Mouse (Mus musculus) midbrain, embryonic 15.5 days (tissue): ENCODE measurements at regions not wholly inside any gene's neighbourhood (a gene's known extent, or its start where the extent isn't known, plus 50 kb on each side); places are given as distances from the start of the nearest gene placed in this dataset.

Source experiments
- ATAC-seq: fragments of 200-750 bp; cut with Nextera tagmentation; replicated peaks from 2 replicates; pipeline ENCODE4 v1.8.0; 2017; ENCODE audit warnings: moderate TSS enrichment
- H3K27ac ChIP-seq: fragments of 300-500 bp; sonication (generic); 2 replicates; pipeline ENCODE4 v1.5.1; 2015; ENCODE audit warnings: mild to moderate bottlenecking, inconsistent platforms
- H3K27me3 ChIP-seq: fragments of 300-500 bp; sonication (generic); replicated peaks from 2 replicates; pipeline ENCODE4 v1.6.1; 2015; ENCODE audit warnings: inconsistent platforms
- H3K36me3 ChIP-seq: fragments of 300-500 bp; sonication (generic); replicated peaks from 2 replicates; pipeline ENCODE4 v1.6.1; 2015; ENCODE audit warnings: inconsistent platforms
- H3K4me1 ChIP-seq: fragments of 300-500 bp; sonication (generic); 2 replicates; pipeline ENCODE4 v1.6.1; 2015; ENCODE audit warnings: inconsistent platforms
- H3K4me2 ChIP-seq: fragments of 300-500 bp; sonication (generic); 2 replicates; pipeline ENCODE4 v1.6.1; 2015; ENCODE audit warnings: inconsistent platforms, mild to moderate bottlenecking, moderate library complexity
- H3K4me3 ChIP-seq: fragments of 300-500 bp; sonication (generic); 2 replicates; pipeline ENCODE4 v1.5.1; 2015; ENCODE audit warnings: mild to moderate bottlenecking, inconsistent platforms
- H3K9ac ChIP-seq: fragments of 300-500 bp; sonication (generic); 2 replicates; pipeline ENCODE4 v1.6.1; 2015; ENCODE audit warnings: mild to moderate bottlenecking, inconsistent platforms
- H3K9me3 ChIP-seq: fragments of 300-500 bp; sonication (generic); 2 replicates; pipeline ENCODE4 v1.6.1; 2016; ENCODE audit warnings: inconsistent platforms
- WGBS: fragments of 180-500 bp; shearing (Covaris S2); methylation state at CpG from one replicate; pipeline ENCODE4 v1.1.7; 2015; ENCODE audit warnings: mixed read lengths; 5-methylcytosine and 5-hydroxymethylcytosine counted together

DNA sequence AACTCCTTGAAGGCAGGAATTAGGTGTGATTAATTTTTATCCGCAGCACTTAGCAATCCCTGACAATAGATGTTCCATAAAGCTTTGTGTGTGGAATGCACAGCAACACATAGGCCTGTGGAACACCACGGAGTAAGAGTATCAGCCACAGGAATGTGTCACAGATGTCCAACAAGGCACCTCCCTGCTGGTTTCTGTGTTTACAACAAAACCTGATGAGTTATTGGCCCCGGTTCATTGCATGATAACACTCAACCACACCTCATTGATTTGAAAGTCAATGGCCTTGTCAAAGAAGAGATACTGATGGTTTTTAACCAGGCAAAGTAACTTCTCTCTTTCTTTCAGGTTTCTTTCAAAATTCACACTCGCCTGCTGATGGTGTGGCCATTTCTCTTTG lies 211.4 kb upstream of the 4930412O13Rik start:
- no peak overlapping the region for H3K9ac ChIP-seq
- ATAC-seq = no peak
- H3K27ac ChIP-seq = no peak overlapping the region
- WGBS = 76% methylated on average over 4 of the region's 4 CpGs
- no peaks in the 10 kb centered on the region for H3K27me3 ChIP-seq
- no peaks in the 10 kb centered on the region for H3K4me1 ChIP-seq
- H3K9me3 ChIP-seq = no peaks in the 10 kb centered on the region
- H3K36me3 ChIP-seq = no peaks in the 10 kb centered on the region
- H3K4me3 ChIP-seq = no peak overlapping the region
- no peak overlapping the region for H3K4me2 ChIP-seq

GRCm38 (mm10) chr2:9681691-9682152 lies 199.3 kb upstream of the 4930412O13Rik start:
- no peaks in the 10 kb centered on the region for H3K27me3 ChIP-seq
- H3K4me3 ChIP-seq = no peak overlapping the region
- H3K36me3 ChIP-seq = no peaks in the 10 kb centered on the region
- 82% methylated on average over 7 of the region's 7 CpGs for WGBS
- no peak overlapping the region for H3K27ac ChIP-seq
- no peaks in the 10 kb centered on the region for H3K9me3 ChIP-seq
- no peak for ATAC-seq
- H3K4me2 ChIP-seq = no peak overlapping the region
- H3K4me1 ChIP-seq = no peaks in the 10 kb centered on the region
- H3K9ac ChIP-seq = no peak overlapping the region

DNA sequence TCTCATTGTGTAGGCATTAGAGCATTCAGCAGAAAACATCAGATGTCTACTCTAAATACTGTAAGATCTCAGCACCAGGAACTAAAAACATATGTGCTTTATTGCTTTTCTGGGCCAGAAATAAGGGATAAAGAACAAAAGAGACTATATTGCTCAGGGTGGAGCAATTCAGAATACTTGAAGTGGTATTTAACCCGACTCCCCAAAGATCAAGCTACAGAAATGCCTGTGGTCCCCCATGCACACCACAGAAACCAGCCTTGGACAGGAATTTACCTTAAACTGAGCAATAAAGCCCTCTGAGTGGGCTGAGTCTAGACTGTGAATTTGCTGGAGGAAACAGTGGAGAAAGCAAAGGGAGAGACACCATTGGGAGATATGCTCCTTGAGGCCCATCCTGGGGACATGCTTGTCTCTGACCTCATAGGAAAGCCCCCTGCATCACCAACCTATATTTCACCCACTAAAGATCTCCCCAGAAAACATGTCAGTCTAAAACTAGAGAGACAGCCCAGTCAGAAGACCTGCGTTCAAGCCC lies 197.3 kb upstream of the 4930412O13Rik start:
- no peak overlapping the region for H3K27ac ChIP-seq
- H3K4me1 ChIP-seq = no peaks in the 10 kb centered on the region
- no peak for ATAC-seq
- no peaks in the 10 kb centered on the region for H3K36me3 ChIP-seq
- no peaks in the 10 kb centered on the region for H3K27me3 ChIP-seq
- no peak overlapping the region for H3K9ac ChIP-seq
- 90% methylated on average over 2 of the region's 2 CpGs for WGBS
- no peaks in the 10 kb centered on the region for H3K9me3 ChIP-seq
- H3K4me3 ChIP-seq = no peak overlapping the region
- no peak overlapping the region for H3K4me2 ChIP-seq

GRCm38 (mm10) chr2:9688176-9688575 lies 192.9 kb upstream of the 4930412O13Rik start:
- no peaks in the 10 kb centered on the region for H3K36me3 ChIP-seq
- ATAC-seq = 0 out of 2 replicates have a peak, but pooled peaks have one; percentile 39
- H3K27me3 ChIP-seq = no peaks in the 10 kb centered on the region
- WGBS = 92% methylated on average over 7 of the region's 7 CpGs
- no peaks in the 10 kb centered on the region for H3K9me3 ChIP-seq
- no peaks in the 10 kb centered on the region for H3K4me1 ChIP-seq
- no peak overlapping the region for H3K27ac ChIP-seq
- no peak overlapping the region for H3K4me2 ChIP-seq
- no peak overlapping the region for H3K4me3 ChIP-seq
- no peak overlapping the region for H3K9ac ChIP-seq

- H3K36me3 ChIP-seq = no peaks in the 10 kb centered on the region
- H3K9ac ChIP-seq = no peak overlapping the region
- H3K4me2 ChIP-seq = no peak overlapping the region
- no peak overlapping the region for H3K27ac ChIP-seq
- no peaks in the 10 kb centered on the region for H3K4me1 ChIP-seq
- no peak overlapping the region for H3K4me3 ChIP-seq
- no peaks in the 10 kb centered on the region for H3K27me3 ChIP-seq
- H3K9me3 ChIP-seq = no peaks in the 10 kb centered on the region
- no peak for ATAC-seq
- WGBS = 86% methylated on average over 5 of the region's 5 CpGs
Observed at GRCm38 (mm10) chr2:9689518-9689917, 191.5 kb upstream of the 4930412O13Rik start.

DNA sequence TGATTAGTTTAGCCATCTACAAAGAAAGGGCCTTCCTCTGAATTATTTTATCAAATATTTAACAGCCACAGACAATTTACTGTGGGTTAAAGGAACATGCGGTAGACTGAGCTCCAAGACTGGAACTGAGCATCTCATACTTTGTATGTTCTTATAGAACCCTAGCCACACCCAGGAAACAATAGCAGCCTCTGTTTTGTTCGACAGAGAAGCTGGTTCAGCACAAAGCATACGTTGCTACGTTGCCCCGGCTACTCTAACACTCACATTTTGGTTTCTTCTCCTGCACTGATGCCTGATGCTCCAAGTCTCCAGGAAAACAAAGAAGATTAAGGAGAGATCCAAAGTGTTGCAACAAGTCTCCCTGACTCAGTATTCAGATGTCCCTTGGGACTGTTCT lies 189.5 kb upstream of the 4930412O13Rik start:
- Histone ChIP-seq H3K4me2 (no peak overlapping the region), H3K27ac (no peak overlapping the region), H3K4me1 (no peaks in the 10 kb centered on the region), H3K27me3 (no peaks in the 10 kb centered on the region), H3K9me3 (no peaks in the 10 kb centered on the region), H3K4me3 (no peak overlapping the region), H3K36me3 (no peaks in the 10 kb centered on the region), H3K9ac (no peak overlapping the region)
- no peak for ATAC-seq
- 61% methylated on average over 5 of the region's 5 CpGs for WGBS

GRCm38 (mm10) chr2:9691906-9692305 lies 189.1 kb upstream of the 4930412O13Rik start:
- Histone ChIP-seq H3K27ac (no peak overlapping the region), H3K36me3 (no peaks in the 10 kb centered on the region), H3K4me3 (no peak overlapping the region), H3K4me2 (no peak overlapping the region), H3K4me1 (no peaks in the 10 kb centered on the region), H3K9ac (no peak overlapping the region), H3K9me3 (no peaks in the 10 kb centered on the region), H3K27me3 (no peaks in the 10 kb centered on the region)
- no peak for ATAC-seq
- WGBS = 85% methylated on average over 8 of the region's 8 CpGs

DNA sequence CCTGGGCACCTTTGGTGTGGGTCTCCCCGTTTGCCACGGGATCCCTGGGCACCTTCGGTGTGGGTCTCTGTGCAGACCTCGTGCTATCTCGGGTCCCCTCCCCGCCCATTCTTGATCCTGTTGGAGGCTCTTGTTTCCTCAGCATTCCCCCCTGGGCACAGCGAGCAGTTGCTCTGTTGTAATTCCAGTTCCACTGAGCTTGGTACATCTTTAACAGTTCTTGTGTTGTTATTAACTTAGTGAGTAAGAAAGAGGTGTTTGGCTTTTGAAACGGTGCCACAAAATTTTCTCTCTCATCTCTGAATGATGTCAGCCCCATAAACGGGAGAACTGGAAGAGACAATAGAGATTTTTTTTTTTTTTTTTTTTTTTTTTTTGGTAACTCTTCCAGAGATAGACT lies 187.7 kb upstream of the 4930412O13Rik start:
- no peaks in the 10 kb centered on the region for H3K27me3 ChIP-seq
- ATAC-seq = no peak
- H3K4me1 ChIP-seq = no peaks in the 10 kb centered on the region
- H3K36me3 ChIP-seq = no peaks in the 10 kb centered on the region
- H3K4me3 ChIP-seq = no peak overlapping the region
- H3K9me3 ChIP-seq = no peaks in the 10 kb centered on the region
- WGBS = 79% methylated on average over 9 of the region's 9 CpGs
- H3K9ac ChIP-seq = no peak overlapping the region
- H3K4me2 ChIP-seq = no peak overlapping the region
- H3K27ac ChIP-seq = no peak overlapping the region

GRCm38 (mm10) chr2:9694178-9694577 lies 186.9 kb upstream of the 4930412O13Rik start:
- no peak overlapping the region for H3K4me3 ChIP-seq
- H3K27ac ChIP-seq = no peak overlapping the region
- H3K9me3 ChIP-seq = no peaks in the 10 kb centered on the region
- H3K27me3 ChIP-seq = no peaks in the 10 kb centered on the region
- 88% methylated on average over 8 of the region's 8 CpGs for WGBS
- no peaks in the 10 kb centered on the region for H3K4me1 ChIP-seq
- H3K4me2 ChIP-seq = no peak overlapping the region
- no peak overlapping the region for H3K9ac ChIP-seq
- no peaks in the 10 kb centered on the region for H3K36me3 ChIP-seq
- ATAC-seq = no peak

DNA sequence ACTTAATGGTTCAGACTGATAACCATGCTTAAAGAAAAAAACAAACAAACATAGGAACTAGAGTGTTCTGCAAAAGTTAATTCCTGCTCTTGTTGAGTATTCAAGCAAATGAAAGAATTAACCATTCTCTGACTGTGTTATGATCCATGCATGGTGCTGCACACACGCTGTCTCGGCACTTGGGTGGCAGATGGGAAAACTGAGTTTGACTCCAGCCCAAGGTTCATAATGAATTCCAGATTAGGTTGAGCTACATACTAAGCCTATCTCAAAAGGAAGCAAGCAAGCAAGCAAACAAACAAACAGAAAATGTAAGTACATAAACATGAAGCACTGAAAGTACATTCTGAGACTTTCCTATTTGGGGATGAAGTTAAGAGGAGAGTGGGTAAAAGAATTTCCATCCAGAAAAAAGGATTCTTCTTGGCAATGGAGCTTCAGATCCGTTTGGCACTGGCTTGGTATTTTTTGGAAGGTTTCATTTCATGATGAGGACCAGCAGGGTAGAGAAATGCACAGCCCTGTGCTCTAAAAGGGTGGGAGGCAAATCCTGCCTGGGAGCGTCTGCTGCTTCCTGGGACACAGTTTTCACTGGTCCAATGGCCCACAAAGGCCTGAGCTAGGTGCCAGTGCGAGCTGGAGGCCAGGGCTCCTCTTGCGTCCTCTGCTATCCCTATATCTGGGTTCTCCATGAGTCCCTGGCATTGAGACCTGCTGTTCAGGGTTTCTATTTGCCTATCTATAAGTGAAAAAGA lies 183.3 kb upstream of the 4930412O13Rik start:
- ATAC-seq = no peak

GRCm38 (mm10) chr2:9704266-9704665 lies 176.8 kb upstream of the 4930412O13Rik start:
- 82% methylated on average over 3 of the region's 3 CpGs for WGBS
- no peak overlapping the region for H3K4me2 ChIP-seq
- H3K36me3 ChIP-seq = no peaks in the 10 kb centered on the region
- H3K4me1 ChIP-seq = no peaks in the 10 kb centered on the region
- no peak overlapping the region for H3K4me3 ChIP-seq
- no peak for ATAC-seq
- H3K27ac ChIP-seq = no peak overlapping the region
- H3K27me3 ChIP-seq = no peaks in the 10 kb centered on the region
- H3K9me3 ChIP-seq = no peaks in the 10 kb centered on the region
- no peak overlapping the region for H3K9ac ChIP-seq

More for the DNA sequence above, 183.3 kb upstream of the 4930412O13Rik start:
- Histone ChIP-seq H3K9ac (no peak overlapping the region), H3K4me2 (no peak overlapping the region), H3K9me3 (no peaks in the 10 kb centered on the region), H3K27ac (no peak overlapping the region), H3K36me3 (no peaks in the 10 kb centered on the region), H3K4me1 (no peaks in the 10 kb centered on the region), H3K27me3 (no peaks in the 10 kb centered on the region), H3K4me3 (no peak overlapping the region)
- WGBS = 77% methylated on average over 6 of the region's 6 CpGs

GRCm38 (mm10) chr2:9709466-9709865 lies 171.6 kb upstream of the 4930412O13Rik start:
- H3K4me3 ChIP-seq = no peak overlapping the region
- H3K9ac ChIP-seq = no peak overlapping the region
- no peaks in the 10 kb centered on the region for H3K36me3 ChIP-seq
- no peak for ATAC-seq
- no peaks in the 10 kb centered on the region for H3K27me3 ChIP-seq
- no peaks in the 10 kb centered on the region for H3K9me3 ChIP-seq
- 87% methylated on average over 7 of the region's 7 CpGs for WGBS
- H3K4me1 ChIP-seq = no peaks in the 10 kb centered on the region
- no peak overlapping the region for H3K4me2 ChIP-seq
- no peak overlapping the region for H3K27ac ChIP-seq

DNA sequence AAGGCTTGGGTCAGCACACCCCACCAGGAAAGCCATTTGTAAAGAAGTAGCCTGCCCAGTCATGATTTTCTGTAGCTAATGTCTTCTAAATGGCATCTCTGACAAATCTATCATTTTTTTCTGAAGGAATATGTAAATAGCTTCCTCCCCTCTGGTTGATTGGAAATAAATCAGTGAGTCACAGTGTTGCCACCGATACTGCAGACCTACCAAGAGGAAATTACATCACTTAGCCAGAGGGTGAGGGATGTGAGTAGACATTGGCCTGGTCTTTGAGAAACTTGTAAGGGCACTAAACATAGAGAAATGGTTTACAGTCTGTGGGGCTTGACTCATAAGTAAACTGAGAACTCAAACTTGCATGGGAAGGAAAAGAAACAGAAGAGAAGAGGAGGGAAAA lies 163.1 kb upstream of the 4930412O13Rik start:
- WGBS = 90% methylated on average over 1 of the region's 1 CpGs
- no peak for ATAC-seq
- no peak overlapping the region for H3K4me3 ChIP-seq

More for the DNA sequence above, 163.1 kb upstream of the 4930412O13Rik start:
- H3K4me1 ChIP-seq = no peaks in the 10 kb centered on the region
- no peak overlapping the region for H3K4me2 ChIP-seq
- H3K9ac ChIP-seq = no peak overlapping the region
- H3K9me3 ChIP-seq = no peaks in the 10 kb centered on the region
- no peaks in the 10 kb centered on the region for H3K36me3 ChIP-seq
- H3K27ac ChIP-seq = no peak overlapping the region
- H3K27me3 ChIP-seq = no peaks in the 10 kb centered on the region
